Mouse (Mus musculus) MEL (cell line): Measurements from ENCODE around the gene Habp4. TPM values are rescaled to one million over a fixed set of nuclear protein-coding genes. Genes with fewer than 3 reads are reported as not detected.

Experiments
- DNase-seq: peaks from one replicate; pipeline ENCODE4 v3.0.0; 2011; ENCODE audit warnings: low read depth, low spot score
- H3K27ac ChIP-seq: 2 replicates; pipeline ENCODE4 v1.5.1; 2012; ENCODE audit warnings: low read depth, mild to moderate bottlenecking, control low read depth, low read length, moderate library complexity; ENCODE audit not compliant: control insufficient read depth
- H3K27me3 ChIP-seq, 2 experiments: fragments of 150-350 bp in 1 of 2; sonication (generic) in 1 of 2; 2 replicates each; pipeline ENCODE4 v1.6.1; 2012; ENCODE audit warnings: low read length in 2 of 2, mild to moderate bottlenecking in 2 of 2, improper control_type of control experiment in 1 of 2, moderate library complexity in 1 of 2; ENCODE audit not compliant: insufficient read depth in 2 of 2, control insufficient read depth in 1 of 2
- H3K36me3 ChIP-seq, 2 experiments: 2 replicates each; pipeline ENCODE4 v1.6.1; 2012 to 2014; ENCODE audit warnings: low read length in 2 of 2, improper control_type of control experiment in 1 of 2, inconsistent platforms in 1 of 2, mild to moderate bottlenecking in 1 of 2; ENCODE audit not compliant: insufficient read depth in 2 of 2, control insufficient read depth in 1 of 2
- H3K4me1 ChIP-seq, 2 experiments: fragments of 150-350 bp in 1 of 2; sonication (generic) in 1 of 2; 2 replicates each; pipeline ENCODE4 v1.6.1; 2012; ENCODE audit warnings: low read length in 2 of 2, improper control_type of control experiment in 1 of 2, mild to moderate bottlenecking in 1 of 2; ENCODE audit not compliant: insufficient read depth in 2 of 2, control insufficient read depth in 1 of 2
- H3K4me3 ChIP-seq, 2 experiments: fragments of 150-350 bp in 1 of 2; sonication (generic) in 1 of 2; 2 replicates each; pipeline ENCODE4 v1.5.1; 2012; ENCODE audit warnings: low read depth in 2 of 2, low read length in 2 of 2, mild to moderate bottlenecking in 2 of 2, moderate library complexity in 2 of 2, control low read depth in 1 of 2, improper control_type of control experiment in 1 of 2; ENCODE audit not compliant: control insufficient read depth in 1 of 2, insufficient read depth in 1 of 2
- H3K79me2 ChIP-seq: 2 replicates; pipeline ENCODE4 v1.6.1; 2012; ENCODE audit warnings: mild to moderate bottlenecking, low read length, moderate library complexity; ENCODE audit not compliant: control insufficient read depth, poor library complexity, insufficient read depth
- H3K9ac ChIP-seq: 2 replicates; pipeline ENCODE4 v1.6.1; 2012; ENCODE audit warnings: low read depth, mild to moderate bottlenecking, control low read depth, low read length, moderate library complexity; ENCODE audit not compliant: control insufficient read depth, poor library complexity, severe bottlenecking
- H3K9me3 ChIP-seq: fragments of 150-350 bp; sonication (generic); replicated peaks from 2 replicates; pipeline ENCODE4 v1.6.1; 2012; ENCODE audit warnings: mild to moderate bottlenecking, low read length, improper control_type of control experiment, moderate library complexity; ENCODE audit not compliant: insufficient read depth
- BHLHE40 ChIP-seq: IDR thresholded peaks from 2 replicates; pipeline ENCODE4 v1.6.1; 2012; ENCODE audit warnings: low read depth, mild to moderate bottlenecking, inconsistent platforms, low read length, improper control_type of control experiment, borderline replicate concordance
- CHD1 ChIP-seq: IDR thresholded peaks from 2 replicates; pipeline ENCODE4 v1.6.1; 2012; ENCODE audit warnings: low read depth, mild to moderate bottlenecking, inconsistent platforms, low read length, improper control_type of control experiment
- E2F4 ChIP-seq: IDR thresholded peaks from 2 replicates; pipeline ENCODE4 v1.6.1; 2011; ENCODE audit warnings: low read depth, low read length, improper control_type of control experiment, borderline replicate concordance
- ELF1 ChIP-seq: IDR thresholded peaks from 2 replicates; pipeline ENCODE4 v1.6.1; 2014; ENCODE audit warnings: low read depth, mild to moderate bottlenecking, inconsistent platforms, low read length, improper control_type of control experiment, moderate library complexity
- EP300 ChIP-seq, 2 experiments: IDR thresholded peaks; 2 replicates each; pipeline ENCODE4 v1.6.1; 2011; ENCODE audit warnings: improper control_type of control experiment in 2 of 2, low read length in 2 of 2, low read depth in 1 of 2, mild to moderate bottlenecking in 1 of 2
- ETS1 ChIP-seq: IDR thresholded peaks from 2 replicates; pipeline ENCODE4 v1.6.1; 2012; ENCODE audit warnings: low read depth, mild to moderate bottlenecking, inconsistent platforms, low read length, improper control_type of control experiment, moderate library complexity
- GATA1 ChIP-seq: IDR thresholded peaks from 2 replicates; pipeline ENCODE4 v1.6.1; 2011; ENCODE audit warnings: low read depth, low read length, improper control_type of control experiment
- HCFC1 ChIP-seq: IDR thresholded peaks from 2 replicates; pipeline ENCODE4 v1.6.1; 2012; ENCODE audit warnings: low read depth, mild to moderate bottlenecking, inconsistent platforms, low read length, improper control_type of control experiment, moderate library complexity
- KAT2A ChIP-seq: conservative IDR thresholded peaks from 2 replicates; pipeline ENCODE4 v1.6.1; 2012; ENCODE audit warnings: low read depth, low read length, improper control_type of control experiment, inconsistent platforms
- MAX ChIP-seq: IDR thresholded peaks from 2 replicates; pipeline ENCODE4 v1.6.1; 2011; ENCODE audit warnings: low read length, improper control_type of control experiment
- MXI1 ChIP-seq: IDR thresholded peaks from 2 replicates; pipeline ENCODE4 v1.6.1; 2011; ENCODE audit warnings: mild to moderate bottlenecking, low read depth, low read length, improper control_type of control experiment
- MYB ChIP-seq: IDR thresholded peaks from 2 replicates; pipeline ENCODE4 v1.6.1; 2011; ENCODE audit warnings: mild to moderate bottlenecking, low read depth, low read length, improper control_type of control experiment
- MYC ChIP-seq: IDR thresholded peaks from 2 replicates; pipeline ENCODE4 v1.6.1; 2011; ENCODE audit warnings: low read depth, mild to moderate bottlenecking, low read length, improper control_type of control experiment, moderate library complexity
- NELFE ChIP-seq: IDR thresholded peaks from 2 replicates; pipeline ENCODE4 v1.6.1; 2011; ENCODE audit warnings: low read depth, low read length, improper control_type of control experiment
- NRF1 ChIP-seq: IDR thresholded peaks from 2 replicates; pipeline ENCODE4 v1.6.1; 2014; ENCODE audit warnings: low read depth, mild to moderate bottlenecking, inconsistent platforms, low read length, improper control_type of control experiment, moderate library complexity; ENCODE audit not compliant: poor library complexity, insufficient read depth, severe bottlenecking
- POLR2A ChIP-seq, 2 experiments: IDR thresholded peaks; 2 replicates each; pipeline ENCODE4 v1.6.1; 2011 to 2012; ENCODE audit warnings: low read length in 2 of 2, mild to moderate bottlenecking in 2 of 2, control low read depth in 1 of 2, improper control_type of control experiment in 1 of 2, low read depth in 1 of 2, moderate library complexity in 1 of 2; ENCODE audit not compliant: control insufficient read depth in 1 of 2, insufficient read depth in 1 of 2, poor library complexity in 1 of 2
- POLR2AphosphoS5 ChIP-seq: IDR thresholded peaks from 2 replicates; pipeline ENCODE4 v1.6.1; 2012; ENCODE audit warnings: low read depth, borderline replicate concordance, mild to moderate bottlenecking, inconsistent platforms, low read length, moderate library complexity, mixed read lengths
- RAD21 ChIP-seq: IDR thresholded peaks from 2 replicates; pipeline ENCODE4 v1.6.1; 2011; ENCODE audit warnings: mild to moderate bottlenecking, low read depth, low read length, improper control_type of control experiment
- RCOR1 ChIP-seq: IDR thresholded peaks from 2 replicates; pipeline ENCODE4 v1.6.1; 2012; ENCODE audit warnings: low read depth, mild to moderate bottlenecking, inconsistent platforms, low read length, improper control_type of control experiment
- SIN3A ChIP-seq: IDR thresholded peaks from 2 replicates; pipeline ENCODE4 v1.6.1; 2012; ENCODE audit warnings: low read length, improper control_type of control experiment, inconsistent platforms
- SMC3 ChIP-seq: IDR thresholded peaks from 2 replicates; pipeline ENCODE4 v1.6.1; 2011; ENCODE audit warnings: low read depth, low read length, improper control_type of control experiment
- TAL1 ChIP-seq: IDR thresholded peaks from 2 replicates; pipeline ENCODE4 v1.6.1; 2012; ENCODE audit warnings: mild to moderate bottlenecking, inconsistent platforms, low read length, moderate library complexity, mixed read lengths
- TBP ChIP-seq: IDR thresholded peaks from 2 replicates; pipeline ENCODE4 v1.8.0; 2011; ENCODE audit warnings: low read depth, low read length, improper control_type of control experiment
- TCF12 ChIP-seq: IDR thresholded peaks from 2 replicates; pipeline ENCODE4 v1.6.1; 2014; ENCODE audit warnings: low read depth, mild to moderate bottlenecking, inconsistent platforms, low read length, improper control_type of control experiment, moderate library complexity
- UBTF ChIP-seq: IDR thresholded peaks from 2 replicates; pipeline ENCODE4 v1.6.1; 2012; ENCODE audit warnings: low read depth, mild to moderate bottlenecking, inconsistent platforms, low read length, improper control_type of control experiment, moderate library complexity, borderline replicate concordance; ENCODE audit not compliant: insufficient read depth
- USF1 ChIP-seq: IDR thresholded peaks from 2 replicates; pipeline ENCODE4 v1.6.1; 2014; ENCODE audit warnings: low read depth, mild to moderate bottlenecking, inconsistent platforms, low read length, improper control_type of control experiment, moderate library complexity
- USF2 ChIP-seq, 2 experiments: IDR thresholded peaks; 2 replicates each; pipeline ENCODE4 v1.6.1; 2011 to 2012; ENCODE audit warnings: improper control_type of control experiment in 2 of 2, low read length in 2 of 2, borderline replicate concordance in 1 of 2, inconsistent platforms in 1 of 2, low read depth in 1 of 2, mild to moderate bottlenecking in 1 of 2; ENCODE audit not compliant: insufficient read depth in 1 of 2
- ZC3H11A ChIP-seq: IDR thresholded peaks from 2 replicates; pipeline ENCODE4 v1.6.1; 2012; ENCODE audit warnings: low read depth, mild to moderate bottlenecking, inconsistent platforms, low read length, improper control_type of control experiment
- ZMIZ1 ChIP-seq: IDR thresholded peaks from 2 replicates; pipeline ENCODE4 v1.6.1; 2012; ENCODE audit warnings: low read depth, mild to moderate bottlenecking, inconsistent platforms, low read length, improper control_type of control experiment, moderate library complexity
- ZNF384 ChIP-seq: IDR thresholded peaks from 2 replicates; pipeline ENCODE4 v1.6.1; 2012; ENCODE audit warnings: low read depth, mild to moderate bottlenecking, inconsistent platforms, low read length, improper control_type of control experiment
- polyA plus RNA-seq, 2 experiments: library from polyadenylated mRNA; stranded (reverse) in 1 of 2; unstranded in 1 of 2; fragments of >175 nt in 1 of 2; fragments of >200 nt in 1 of 2; gene quantifications; 2 replicates each; pipeline versions ENCODE4 v1.2.1 to v1.2.4; 2012; ENCODE audit warnings: low replicate concordance in 2 of 2, low read depth in 1 of 2; ENCODE audit not compliant: insufficient read length in 2 of 2, insufficient read depth in 1 of 2, missing spikeins in 1 of 2
- total RNA-seq: library from RNA; depleted of rRNA; stranded (reverse); fragments of 300-350 nt; gene quantifications from 2 replicates; pipeline ENCODE4 v1.2.3, GENCODE M21; 2012

Gene Habp4
- total and polyA plus RNA-seq, 3 experiments = 4.4 to 19.8 TPM; not detected in 1

DNA sequence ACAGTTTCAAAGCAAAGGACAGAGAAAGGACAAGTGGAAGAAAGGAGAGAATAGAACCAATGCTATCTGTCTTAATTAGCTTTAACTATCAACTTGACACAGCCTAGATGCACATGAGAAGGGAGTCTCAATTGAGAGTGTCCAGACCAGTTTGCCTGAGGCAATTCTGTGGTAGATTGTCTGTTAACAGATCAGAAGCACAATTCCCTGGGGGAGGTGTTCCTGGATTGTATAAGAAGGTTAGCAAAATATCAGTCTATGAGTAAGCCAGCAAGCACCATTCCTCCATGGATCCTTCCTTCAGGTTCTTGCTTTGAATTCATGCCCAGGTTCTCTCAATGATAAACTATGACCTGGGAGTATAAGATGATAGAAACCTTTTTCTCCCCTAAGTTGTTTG, 4.7 kb upstream of the Habp4 start:
- H3K79me2 ChIP-seq = peaks cover 10% of the 10 kb centered on the region
- no peak overlapping the region for H3K27ac ChIP-seq
- TF ChIP-seq NRF1 = no peak
- no peak for TF ChIP-seq TCF12
- no peak for TF ChIP-seq ETS1
- no peak for TF ChIP-seq MXI1
- TF ChIP-seq ZNF384 = no peak
- no peak for DNase-seq
- no peak overlapping the region for H3K4me3 ChIP-seq
- H3K27me3 ChIP-seq = peaks cover 6 to 32% of the 10 kb centered on the region in 2 experiments
- peaks cover 0 to 2% of the 10 kb centered on the region in 2 experiments; a peak in 1 of 4 replicates for H3K36me3 ChIP-seq
- H3K9me3 ChIP-seq = no peaks in the 10 kb centered on the region
- H3K4me1 ChIP-seq = peaks cover 0 to 3% of the 10 kb centered on the region in 2 experiments; a peak in 2 of 4 replicates
- H3K9ac ChIP-seq = no peak overlapping the region

DNA sequence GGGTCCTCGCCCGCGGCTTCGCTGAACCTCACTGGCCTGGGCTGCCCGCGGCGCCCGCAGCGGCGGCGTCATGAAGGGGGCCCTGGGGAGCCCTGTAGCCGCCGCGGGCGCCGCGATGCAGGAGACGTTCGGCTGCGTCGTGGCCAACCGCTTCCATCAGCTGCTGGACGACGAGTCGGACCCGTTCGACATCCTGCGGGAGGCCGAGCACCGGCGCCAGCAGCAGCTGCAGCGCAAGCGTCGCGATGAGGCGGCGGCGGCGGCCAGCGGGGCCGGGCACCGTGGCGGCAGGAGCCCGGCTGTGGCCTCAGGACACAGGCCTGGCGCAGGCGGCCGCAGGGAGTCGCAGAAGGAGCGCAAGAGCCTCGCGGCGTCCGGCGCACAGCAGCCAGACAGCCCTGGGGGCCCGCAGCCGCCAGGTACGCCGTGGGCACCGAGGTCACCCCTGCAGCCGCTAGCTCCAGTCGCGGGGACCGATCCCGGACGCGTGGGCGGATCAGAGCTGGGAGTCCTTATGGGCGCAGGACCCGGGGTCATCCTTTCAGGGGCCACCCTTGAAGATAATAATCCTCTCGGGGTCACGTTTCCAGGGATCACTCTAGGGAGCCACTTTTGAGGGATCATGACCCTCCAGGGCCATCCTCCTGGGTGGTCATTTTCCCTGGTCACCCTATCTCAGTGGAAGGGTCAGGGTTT, 440 bp downstream of the Habp4 start:
- peak overlapping the region; percentile 73 to 99 for H3K4me3 ChIP-seq
- peaks cover 6 to 25% of the 10 kb centered on the region in 2 experiments for H3K27me3 ChIP-seq
- DNase-seq = no peak
- H3K4me1 ChIP-seq = peaks cover 0 to 10% of the 10 kb centered on the region in 2 experiments; a peak in 3 of 4 replicates
- no peaks in the 10 kb centered on the region for H3K79me2 ChIP-seq
- H3K36me3 ChIP-seq = no peaks in the 10 kb centered on the region
- H3K9ac ChIP-seq = peak overlapping the region; percentile 82
- H3K27ac ChIP-seq = peak overlapping the region; percentile 23
- H3K9me3 ChIP-seq = no peaks in the 10 kb centered on the region
- TF ChIP-seq ZC3H11A = no peak
- no peak for TF ChIP-seq MYC
- TF ChIP-seq NELFE = peak; percentile 63
- no peak for TF ChIP-seq ETS1
- no peak for TF ChIP-seq E2F4
- no peak for TF ChIP-seq POLR2AphosphoS5
- TF ChIP-seq TBP = no peak
- TF ChIP-seq CHD1 = no peak
- no peak for TF ChIP-seq HCFC1
- 0 out of 2 replicates have a peak, but pooled peaks have one; percentile 9 for TF ChIP-seq TCF12
- TF ChIP-seq RCOR1 = no peak
- TF ChIP-seq BHLHE40 = no peak
- no peak for TF ChIP-seq MYB
- no peak for TF ChIP-seq EP300 (IDR thresholded peaks at IDR 0.05; ENCODE audit: low read depth in 1 of 2, low read length in 2 of 2)
- no peak for TF ChIP-seq ZMIZ1
- no peak for TF ChIP-seq SMC3
- peak; percentile 64 to 71; a peak in 3 of 4 replicates for TF ChIP-seq POLR2A (IDR thresholded peaks at IDR 0.05; ENCODE audit: control insufficient read depth in 1 of 2, insufficient read depth in 1 of 2, low read depth in 1 of 2, low read length in 2 of 2, poor library complexity in 1 of 2)
- no peak for TF ChIP-seq ELF1
- TF ChIP-seq USF2 (IDR thresholded peaks at IDR 0.05; ENCODE audit: borderline replicate concordance in 1 of 2, insufficient read depth in 1 of 2, low read depth in 1 of 2, low read length in 2 of 2) = no peak
- peak; percentile 79 for TF ChIP-seq MXI1
- no peak for TF ChIP-seq KAT2A
- no peak for TF ChIP-seq USF1
- TF ChIP-seq SIN3A = peak; percentile 54
- TF ChIP-seq MAX = peak; percentile 75
- no peak for TF ChIP-seq TAL1
- no peak for TF ChIP-seq UBTF
- TF ChIP-seq GATA1 = no peak
- TF ChIP-seq RAD21 = no peak
